In genomic region chr19:53329992-53330381, GRCm38 (mm10) we compare ENCODE assay signal across 8 mouse cellular contexts. TPM values are rescaled to one million over a fixed set of nuclear protein-coding genes. Genes with fewer than 3 reads are reported as not detected.
DNase-seq lines count a peak whose midpoint lies in the region; ATAC-seq and TF ChIP-seq lines count a peak whose summit lies in the region.

No protein-coding gene starts in this region.

- peak; percentile 75 for ATAC-seq in heart, embryonic 16.5 days (replicated peaks; ENCODE audit: extremely low read depth, insufficient read depth, low FRiP score)
- ATAC-seq in liver, embryonic 15.5 days (ENCODE audit: insufficient read depth), result peak; percentile 5
- ATAC-seq in neural tube, embryonic 12.5 days (ENCODE audit: low FRiP score, low read depth), result peak; percentile 72

- peak; percentile 72 for DNase-seq in CD4-positive, CD25-positive, alpha-beta regulatory T cell, adult 2 months (ENCODE audit: low read depth, low spot score)
- peak; percentile 80 for DNase-seq in forebrain, embryonic 10.5 days (ENCODE audit: extremely low spot score, low spot score)
- DNase-seq in kidney, postnatal 25 days, result peak; percentile 85 to 93

- TF ChIP-seq CTCF in bone marrow macrophage, adult 2 months (IDR thresholded peaks at IDR 0.05; ENCODE audit: low read depth, low read length), result no peak
- TF ChIP-seq CTCF in testis, adult 2 months (IDR thresholded peaks at IDR 0.05; ENCODE audit: control insufficient read depth, insufficient read depth, insufficient replicate concordance, low read depth, low read length), result peak; percentile 25; the same call in 1 of the 2 replicates

- WGBS in forebrain, embryonic 10.5 days, result under 1% methylated on average over 29 of the region's 29 CpGs
- WGBS in heart, embryonic 16.5 days, result 2% methylated on average over 29 of the region's 29 CpGs
- WGBS in liver, embryonic 15.5 days (ENCODE audit: insufficient replicate concordance), result under 1% methylated on average over 29 of the region's 29 CpGs
- under 1% methylated on average over 29 of the region's 29 CpGs for WGBS in neural tube, embryonic 12.5 days

- H3K4me2 ChIP-seq in heart, embryonic 16.5 days (ENCODE audit: low read depth, low read length), result peak overlapping the region; percentile 99
- H3K4me2 ChIP-seq in liver, embryonic 15.5 days, result peak overlapping the region; percentile 100
- peak overlapping the region; percentile 100 for H3K4me2 ChIP-seq in neural tube, embryonic 12.5 days (replicated peaks)

- H3K4me1 ChIP-seq in bone marrow macrophage, adult 2 months (ENCODE audit: control insufficient read depth, insufficient read depth, low read length), result peaks cover 26% of the 10 kb centered on the region
- H3K4me1 ChIP-seq in forebrain, embryonic 10.5 days, result peaks cover 40% of the 10 kb centered on the region
- H3K4me1 ChIP-seq in heart, embryonic 16.5 days (ENCODE audit: control insufficient read depth, insufficient read depth, low read length), result peaks cover 10% of the 10 kb centered on the region
- peaks cover 80% of the 10 kb centered on the region for H3K4me1 ChIP-seq in liver, embryonic 15.5 days (replicated peaks)
- H3K4me1 ChIP-seq in neural tube, embryonic 12.5 days, result peaks cover 27% of the 10 kb centered on the region
- H3K4me1 ChIP-seq in testis, adult 2 months (ENCODE audit: control insufficient read depth, insufficient read depth, low read length), result peaks cover 9% of the 10 kb centered on the region

- H3K9ac ChIP-seq in heart, embryonic 16.5 days (ENCODE audit: low read length), result peak overlapping the region; percentile 81
- H3K9ac ChIP-seq in liver, embryonic 15.5 days, result peak overlapping the region; percentile 90
- peak overlapping the region; percentile 72 for H3K9ac ChIP-seq in neural tube, embryonic 12.5 days

- H3K27me3 ChIP-seq in forebrain, embryonic 10.5 days (ENCODE audit: poor library complexity, severe bottlenecking), result no peaks in the 10 kb centered on the region
- H3K27me3 ChIP-seq in heart, embryonic 16.5 days (ENCODE audit: control insufficient read depth, insufficient read depth, low read length), result no peaks in the 10 kb centered on the region
- H3K27me3 ChIP-seq in liver, embryonic 15.5 days, result no peaks in the 10 kb centered on the region
- H3K27me3 ChIP-seq in neural tube, embryonic 12.5 days (replicated peaks), result no peaks in the 10 kb centered on the region
- H3K27me3 ChIP-seq in testis, adult 2 months (ENCODE audit: control insufficient read depth, insufficient read depth, low read length), result no peaks in the 10 kb centered on the region

- no peaks in the 10 kb centered on the region for H3K9me3 ChIP-seq in forebrain, embryonic 10.5 days
- H3K9me3 ChIP-seq in heart, embryonic 16.5 days (replicated peaks; ENCODE audit: control insufficient read depth, low read length), result no peaks in the 10 kb centered on the region
- no peaks in the 10 kb centered on the region for H3K9me3 ChIP-seq in liver, embryonic 15.5 days (replicated peaks)
- H3K9me3 ChIP-seq in neural tube, embryonic 12.5 days, result no peaks in the 10 kb centered on the region

- TF ChIP-seq POLR2A in bone marrow macrophage, adult 2 months (IDR thresholded peaks at IDR 0.05; ENCODE audit: borderline replicate concordance, low read depth, low read length), result no peak
- TF ChIP-seq POLR2A in testis, adult 2 months (IDR thresholded peaks at IDR 0.05; ENCODE audit: control insufficient read depth, low read depth, low read length), result no peak

- no peak overlapping the region; the same call in 1 of the 2 replicates for H3K27ac ChIP-seq in bone marrow macrophage, adult 2 months (ENCODE audit: insufficient read depth, low read depth, low read length)
- peak overlapping the region; percentile 88 for H3K27ac ChIP-seq in forebrain, embryonic 10.5 days
- peak overlapping the region; percentile 74 for H3K27ac ChIP-seq in heart, embryonic 16.5 days (ENCODE audit: low read length)
- peak overlapping the region; percentile 87 for H3K27ac ChIP-seq in liver, embryonic 15.5 days (replicated peaks)
- H3K27ac ChIP-seq in neural tube, embryonic 12.5 days, result no peak overlapping the region
- H3K27ac ChIP-seq in testis, adult 2 months (ENCODE audit: control insufficient read depth, insufficient read depth, low read depth, low read length), result peak overlapping the region; percentile 65

- H3K36me3 ChIP-seq in forebrain, embryonic 10.5 days (replicated peaks), result peaks cover 37% of the 10 kb centered on the region
- peaks cover 16% of the 10 kb centered on the region for H3K36me3 ChIP-seq in heart, embryonic 16.5 days (ENCODE audit: control insufficient read depth, insufficient read depth)
- H3K36me3 ChIP-seq in liver, embryonic 15.5 days (replicated peaks), result peaks cover 31% of the 10 kb centered on the region
- H3K36me3 ChIP-seq in neural tube, embryonic 12.5 days, result peaks cover 18% of the 10 kb centered on the region
- no peaks in the 10 kb centered on the region for H3K36me3 ChIP-seq in testis, adult 2 months (ENCODE audit: control insufficient read depth, insufficient read depth, low read length)

- peak overlapping the region; percentile 76 for H3K4me3 ChIP-seq in bone marrow macrophage, adult 2 months (ENCODE audit: insufficient read depth, low read length)
- peak overlapping the region; percentile 85 for H3K4me3 ChIP-seq in forebrain, embryonic 10.5 days
- peak overlapping the region; percentile 80 for H3K4me3 ChIP-seq in heart, embryonic 16.5 days (ENCODE audit: low read length)
- peak overlapping the region; percentile 95 for H3K4me3 ChIP-seq in liver, embryonic 15.5 days (replicated peaks)
- H3K4me3 ChIP-seq in neural tube, embryonic 12.5 days, result peak overlapping the region; percentile 74
- peak overlapping the region; percentile 80 for H3K4me3 ChIP-seq in testis, adult 2 months (ENCODE audit: control insufficient read depth, low read depth, low read length)

RNA-seq across cellular contexts. Expression of gene Mxi1, which starts 19.7 kb away (rescaled TPM):
- 48.3 and 49.2 TPM in 2 replicates for polyA plus RNA-seq in bone marrow macrophage, adult 2 months (2012; ENCODE audit: insufficient read depth, insufficient read length, missing spikeins)
- polyA plus RNA-seq in forebrain, embryonic 10.5 days (2016; fragmentation: Nextera tagmentation; extraction: Ambion mirVana), result 16.1 and 20.7 TPM in 2 replicates
- polyA plus RNA-seq in heart, embryonic 16.5 days (2015; fragmentation: Nextera tagmentation; extraction: Ambion mirVana), result 28.7 and 40.7 TPM in 2 replicates
- 34.8 and 38.3 TPM in 2 replicates for polyA plus RNA-seq in liver, embryonic 15.5 days (2015; fragmentation: Nextera tagmentation; extraction: Ambion mirVana)
- polyA plus RNA-seq in neural tube, embryonic 12.5 days (2016; fragmentation: Nextera tagmentation; extraction: Ambion mirVana), result 67.6 and 74.8 TPM in 2 replicates
- polyA plus RNA-seq in testis, adult 2 months (2012; rRNA removed), result 54.8 and 55.6 TPM in 2 replicates

RNA-seq across cellular contexts. Expression of gene Gm10197, which starts 41.6 kb away (rescaled TPM):
- not detected in 2 replicates for polyA plus RNA-seq in bone marrow macrophage, adult 2 months (2012; ENCODE audit: insufficient read depth, insufficient read length, missing spikeins)
- polyA plus RNA-seq in forebrain, embryonic 10.5 days (2016; fragmentation: Nextera tagmentation; extraction: Ambion mirVana), result not detected in 2 replicates
- 3.5 TPM in 1 of 2 replicates, not detected in the other for polyA plus RNA-seq in heart, embryonic 16.5 days (2015; fragmentation: Nextera tagmentation; extraction: Ambion mirVana)
- polyA plus RNA-seq in liver, embryonic 15.5 days (2015; fragmentation: Nextera tagmentation; extraction: Ambion mirVana), result not detected in 2 replicates
- not detected in 2 replicates for polyA plus RNA-seq in neural tube, embryonic 12.5 days (2016; fragmentation: Nextera tagmentation; extraction: Ambion mirVana)
- not detected in 2 replicates for polyA plus RNA-seq in testis, adult 2 months (2012; rRNA removed)

Comparison
In these comparisons a context has a peak if more than half of its experiments do, and no peak if none do; other contexts are left out.
1. H3K27ac ChIP-seq: peak in forebrain, embryonic 10.5 days (single experiment), heart, embryonic 16.5 days (single experiment), liver, embryonic 15.5 days (single experiment) and testis, adult 2 months (single experiment); none in bone marrow macrophage, adult 2 months (single experiment) and neural tube, embryonic 12.5 days (single experiment).
2. ATAC-seq: peak in every context shown above with its lines; median percentile 75 in heart, embryonic 16.5 days; 72 in neural tube, embryonic 12.5 days; 5 in liver, embryonic 15.5 days.
3. Peak in every context shown above with its lines, with median percentiles within 50 percentile points of each other: DNase-seq, H3K4me3 ChIP-seq, H3K4me2 ChIP-seq and H3K9ac ChIP-seq.